Mouse (Mus musculus) liver, postnatal 0 days (tissue): ENCODE data around the gene Acrbp.

Source experiments
- CTCF ChIP-seq: sonication (generic); IDR thresholded peaks from 2 replicates; pipeline ENCODE4 v1.5.1; 2016; ENCODE audit warnings: antibody characterized with exemption, low read depth
- EP300 ChIP-seq: IDR thresholded peaks from 2 replicates; pipeline ENCODE4 v1.6.1; 2016; ENCODE audit warnings: antibody characterized with exemption, low read depth, mild to moderate bottlenecking

DNA sequence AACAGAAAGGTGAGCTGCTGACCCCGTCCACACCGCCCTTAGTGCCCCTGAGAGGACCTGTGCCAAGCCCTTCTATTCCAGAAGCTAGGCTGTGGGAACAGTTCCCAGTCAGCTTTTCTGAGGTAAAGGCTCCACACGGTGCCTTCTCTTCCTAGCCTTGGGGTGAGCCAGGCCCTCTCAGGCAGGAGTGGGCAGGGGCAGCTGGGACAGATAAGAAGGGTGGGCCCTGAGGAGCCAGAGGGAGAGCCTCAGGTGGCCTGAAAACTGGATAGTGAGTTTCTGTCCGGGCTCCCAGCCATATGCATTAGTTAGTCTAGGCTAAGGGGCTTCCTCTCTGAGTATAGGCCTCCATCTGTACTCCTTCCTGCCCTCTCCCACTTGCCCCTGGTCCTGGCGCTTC lies 13.0 kb downstream of the Acrbp start:
- TF ChIP-seq CTCF = no peak
- TF ChIP-seq EP300 = no peak
